Mouse (Mus musculus): ENCODE measurements around the gene BC035044. TPM values are rescaled to one million over a fixed set of nuclear protein-coding genes. Genes with fewer than 3 reads are reported as not detected.
"Not testable (repeated sequence)": the region's sequence is repeated elsewhere in the genome, so short reads cannot be mapped to it uniquely, and the experiment has no call there.

BC035044 gene
- polyA plus RNA-seq, 2 experiments from 2014 or later, result 2.1 to 3.6 TPM

DNA sequence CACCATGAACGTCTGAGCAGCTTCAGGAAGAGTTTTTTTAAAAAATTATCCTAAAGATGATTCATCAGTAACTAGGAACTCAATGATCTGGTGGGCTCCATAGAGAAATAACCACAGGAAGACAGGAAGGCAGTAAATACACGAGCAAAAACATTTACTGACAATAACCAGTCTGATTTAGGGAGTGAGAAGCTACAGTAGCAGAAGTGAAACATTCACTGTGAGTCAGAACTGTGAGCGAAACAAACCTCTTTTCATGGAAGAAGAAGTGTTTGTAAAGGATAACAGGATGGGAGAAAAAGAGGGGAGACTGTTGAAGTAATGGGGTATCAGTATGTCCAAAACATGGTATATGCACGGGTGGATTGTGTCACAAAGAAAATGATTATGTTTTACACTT, 61.1 kb downstream of the BC035044 start:
- ATAC-seq, result no peak

- ATAC-seq, result no peak
Measured at GRCm38 (mm10) chr6:128826781-128827180, 64.1 kb downstream of the BC035044 start.

DNA sequence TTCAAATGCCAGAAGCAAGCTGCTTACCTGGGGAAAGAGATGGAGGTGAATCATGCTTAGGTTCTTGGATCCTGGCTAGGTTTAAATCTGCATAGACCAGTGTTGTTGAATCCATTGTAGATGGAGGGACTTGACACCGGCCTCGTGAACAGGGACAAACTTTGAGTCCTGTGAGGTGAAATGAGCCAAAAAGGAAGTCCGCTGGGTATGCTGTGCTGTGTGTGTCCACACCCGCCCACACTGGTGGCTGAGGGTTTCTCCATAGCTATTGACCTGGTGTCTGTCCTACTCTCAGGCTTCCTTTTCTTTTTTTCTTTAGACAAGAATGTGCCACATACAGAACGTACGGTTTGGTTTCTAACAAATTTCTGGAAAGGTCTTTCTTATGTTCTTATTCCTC, 64.8 kb downstream of the BC035044 start, which contains the start of the genes Gm44511 and Klrb1b:
Gene Gm44511 (minus strand): TSS at position 184 of the 400 bp plus-strand sequence.
Gene Klrb1b (minus strand): TSS at position 200 of the 400 bp plus-strand sequence.
- ATAC-seq, result no peak

GRCm38 (mm10) chr6:128818083-128818802, 72.7 kb downstream of the BC035044 start:
- no peak for ATAC-seq

DNA sequence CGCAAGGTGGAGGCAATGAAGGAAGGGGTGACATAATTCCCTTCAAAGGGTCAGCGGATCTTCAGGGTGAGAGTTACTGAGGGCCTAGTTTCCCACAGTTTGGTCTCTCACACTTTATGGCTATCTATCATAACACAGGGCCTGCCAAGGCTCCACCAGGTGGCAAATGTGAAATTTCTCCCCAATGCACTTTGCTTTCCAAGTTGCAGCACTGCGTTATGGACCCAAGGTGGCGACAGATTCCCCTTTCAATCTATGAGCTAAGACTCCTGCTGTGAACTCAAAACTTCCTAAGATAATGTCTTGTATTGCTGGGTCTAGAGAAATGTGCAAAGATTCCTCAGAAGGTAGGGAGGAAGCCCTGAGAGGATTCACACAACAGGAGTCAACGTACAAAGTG, 82.4 kb downstream of the BC035044 start:
- peak; percentile 83 for ATAC-seq

GRCm38 (mm10) chr6:128807021-128807420, 83.9 kb downstream of the BC035044 start:
- no peak for ATAC-seq

GRCm38 (mm10) chr6:128804823-128805640, 85.9 kb downstream of the BC035044 start:
- peak; percentile 45 for ATAC-seq

- peak; percentile 85 for ATAC-seq
Measured at GRCm38 (mm10) chr6:128802999-128803857, 87.7 kb downstream of the BC035044 start.

GRCm38 (mm10) chr6:128802557-128802956, 88.4 kb downstream of the BC035044 start:
- ATAC-seq, result peak; percentile 1

DNA sequence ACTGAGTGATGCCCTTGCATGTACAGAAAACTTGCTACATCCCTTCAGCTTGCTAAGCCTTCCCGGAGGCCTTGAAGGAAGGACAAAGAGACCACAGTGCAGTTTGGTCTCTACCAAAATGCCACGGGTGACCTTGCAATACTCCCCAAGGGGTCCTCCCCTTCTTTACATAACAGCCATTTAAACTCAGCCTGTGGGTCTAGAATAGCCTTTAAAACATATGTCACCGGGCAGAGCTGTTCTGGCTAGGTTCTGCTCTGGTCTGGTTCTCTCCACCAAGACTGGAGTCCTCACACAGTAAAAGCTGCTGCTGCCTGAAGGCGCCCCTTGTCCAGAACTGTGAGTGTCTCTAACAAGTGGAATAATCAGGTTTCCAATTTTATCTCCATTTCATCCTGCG, 90.2 kb downstream of the BC035044 start:
- ATAC-seq, result not testable (repeated sequence)

- no peak for ATAC-seq
Measured at GRCm38 (mm10) chr6:128799896-128800270, 91.0 kb downstream of the BC035044 start.

DNA sequence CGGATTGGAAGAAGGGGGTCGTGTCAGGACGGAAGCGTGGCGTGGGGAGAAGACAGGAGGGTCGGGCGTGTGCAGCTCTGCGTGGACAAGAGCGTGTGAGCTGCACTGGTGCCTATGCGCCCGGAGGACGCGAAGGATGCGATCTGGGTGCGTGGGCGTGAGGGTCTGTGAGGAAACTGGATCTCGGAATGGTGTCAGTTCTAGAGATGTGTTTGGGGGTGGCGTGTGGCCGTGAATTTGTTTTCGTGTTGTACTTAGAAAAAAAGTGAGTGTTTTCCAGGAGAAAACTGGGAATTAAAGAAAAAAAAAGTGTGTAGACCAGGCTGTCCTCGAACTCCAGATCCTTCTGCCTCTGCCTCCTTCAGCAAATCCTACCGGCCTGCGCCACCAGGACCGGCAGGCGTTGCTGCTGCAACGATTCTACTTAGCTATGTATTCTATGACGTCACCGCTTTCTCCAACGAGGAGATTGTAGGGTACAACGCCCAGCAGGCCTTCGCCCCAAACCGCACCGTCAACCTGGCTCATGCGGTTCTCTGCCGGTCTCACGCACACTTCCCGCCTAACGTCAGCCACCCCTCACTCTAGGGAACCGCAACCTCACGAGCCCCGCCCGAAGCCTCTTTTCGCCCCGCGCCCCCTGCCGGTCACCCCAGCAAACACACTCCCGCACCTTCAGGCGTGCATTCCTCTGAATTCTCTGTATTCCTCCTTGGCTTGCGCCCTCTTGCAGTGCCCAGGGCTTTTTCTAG, 91.6 kb downstream of the BC035044 start:
- ATAC-seq, result peak; percentile 49

Other genes starting within 250 kb of the BC035044 start
- not detected for gene Clec2h, start 228.7 kb downstream of the BC035044 start, polyA plus RNA-seq (2017; shearing (Covaris generic))
- not detected for gene Klrb1, start 168.1 kb downstream of the BC035044 start, polyA plus RNA-seq (2017; shearing (Covaris generic))
- 1 to 10 TPM; 2.5 to 3.5 TPM for gene Klrb1c, start 101.9 kb downstream of the BC035044 start, polyA plus RNA-seq (2017; shearing (Covaris generic))
- gene Gm44511, start 64.8 kb downstream of the BC035044 start, polyA plus RNA-seq (2017; shearing (Covaris generic)), result not detected
- not detected for gene Klrb1b, start 64.8 kb downstream of the BC035044 start, polyA plus RNA-seq (2017; shearing (Covaris generic))
- 100 to 1,000 TPM in 1 of 2 experiments, 10 to 100 TPM in 1; 98.3 to 104 TPM for gene Clec2i, start 3.5 kb downstream of the BC035044 start, polyA plus RNA-seq (2017; shearing (Covaris generic))
- under 1 TPM in 1 of 2 experiments, not detected in 1; 0.17 TPM for gene Clec2g, start 43.3 kb upstream of the BC035044 start, polyA plus RNA-seq (2017; shearing (Covaris generic))
- 1 to 10 TPM; 2.2 to 3.7 TPM for gene Klrb1f, start 154.8 kb upstream of the BC035044 start, polyA plus RNA-seq (2017; shearing (Covaris generic))
- not detected for gene Clec2e, start 209.8 kb upstream of the BC035044 start, polyA plus RNA-seq (2017; shearing (Covaris generic))